Comparison of ENCODE assay signal across 25 mouse cellular contexts in genomic region chr1:21391138-21391671, GRCm38 (mm10). TPM values are rescaled to one million over a fixed set of nuclear protein-coding genes. Genes with fewer than 3 reads are reported as not detected.
"Had no signal": no experiment of that assay in that cellular context is flagged by ENCODE, and none has a peak within 500 bp of the region (broad histone marks: within the 10 kb centered on the region; RNA-seq: fewer than 3 reads in every experiment).

No protein-coding gene starts in this region.

- H3K27me3 ChIP-seq: limb, embryonic 12.5 days; lung, embryonic 15.5 days had no signal

- H3K4me3 ChIP-seq: left cerebral cortex, adult 2 months; limb, embryonic 12.5 days; lung, embryonic 15.5 days had no signal

- H3K36me3 ChIP-seq: limb, embryonic 12.5 days; lung, embryonic 15.5 days had no signal

- H3K27ac ChIP-seq: hindbrain, postnatal 0 days; left cerebral cortex, adult 2 months; limb, embryonic 12.5 days; liver, embryonic 14.5 days; lung, embryonic 15.5 days had no signal

- H3K4me2 ChIP-seq: limb, embryonic 12.5 days; liver, embryonic 11.5 days; lung, embryonic 15.5 days; midbrain, embryonic 11.5 days had no signal

- DNase-seq: kidney, adult 11 months; kidney, postnatal 25 days; layer of hippocampus, postnatal 36 days; liver, postnatal 0 days; lung, postnatal 14 days; lung, postnatal 4 days; midbrain, embryonic 14.5 days; right cerebral cortex, postnatal 25 days; spleen, adult 18-20 months; thymus, adult 18-20 months; thymus, postnatal 36 days had no signal

- H3K4me1 ChIP-seq: limb, embryonic 12.5 days; lung, embryonic 15.5 days had no signal

- ATAC-seq: hindbrain, postnatal 0 days; inflammation-experienced regulatory T-cells, adult 6 months; liver, postnatal 0 days had no signal

- H3K9ac ChIP-seq: limb, embryonic 12.5 days; liver, embryonic 14.5 days; liver, postnatal 0 days; lung, embryonic 15.5 days had no signal

- H3K9me3 ChIP-seq: limb, embryonic 12.5 days; lung, embryonic 15.5 days had no signal

RNA-seq across cellular contexts. Expression of gene Khdc1b, which starts 7.8 kb away (rescaled TPM):
- polyA plus RNA-seq: hindbrain, postnatal 0 days; kidney, embryonic 16.5 days; liver, embryonic 11.5 days; liver, embryonic 14.5 days; liver, postnatal 0 days; midbrain, embryonic 11.5 days; neural tube, embryonic 11.5 days; testis, adult 2 months; urinary bladder, adult 2 months had no signal

RNA-seq across cellular contexts. Expression of gene Khdc1c, which starts 23.1 kb away (rescaled TPM):
- polyA plus RNA-seq: hindbrain, postnatal 0 days; inflammation-experienced regulatory T-cells, adult 6 months; kidney, embryonic 16.5 days; limb, embryonic 12.5 days; liver, embryonic 11.5 days; liver, embryonic 14.5 days; liver, postnatal 0 days; lung, embryonic 15.5 days; midbrain, embryonic 11.5 days; midbrain, embryonic 14.5 days; midbrain, postnatal 0 days; neural tube, embryonic 11.5 days; neural tube, embryonic 14.5 days; testis, adult 2 months had no signal

RNA-seq across cellular contexts. Expression of gene Khdc1a, which starts 41.8 kb away (rescaled TPM):
- polyA plus RNA-seq: hindbrain, postnatal 0 days; kidney, embryonic 16.5 days; limb, embryonic 12.5 days; liver, embryonic 11.5 days; liver, embryonic 14.5 days; liver, postnatal 0 days; midbrain, embryonic 11.5 days; midbrain, embryonic 14.5 days; midbrain, postnatal 0 days; neural tube, embryonic 11.5 days; neural tube, embryonic 14.5 days; testis, adult 2 months had no signal
